Mouse (Mus musculus) bone marrow, adult 2 months (tissue): ENCODE data around the gene Gpr146.

ENCODE experiments used
- CTCF ChIP-seq: fragments of 200-500 bp; IDR thresholded peaks from 2 replicates; pipeline ENCODE4 v1.5.1; 2011; ENCODE audit warnings: low read length, control low read depth; ENCODE audit not compliant: control insufficient read depth, insufficient read depth
- POLR2A ChIP-seq: fragments of 200-500 bp; IDR thresholded peaks from 2 replicates; pipeline ENCODE4 v1.6.1; 2011; ENCODE audit warnings: low read depth, mild to moderate bottlenecking, control low read depth, low read length, borderline replicate concordance; ENCODE audit not compliant: control insufficient read depth

DNA sequence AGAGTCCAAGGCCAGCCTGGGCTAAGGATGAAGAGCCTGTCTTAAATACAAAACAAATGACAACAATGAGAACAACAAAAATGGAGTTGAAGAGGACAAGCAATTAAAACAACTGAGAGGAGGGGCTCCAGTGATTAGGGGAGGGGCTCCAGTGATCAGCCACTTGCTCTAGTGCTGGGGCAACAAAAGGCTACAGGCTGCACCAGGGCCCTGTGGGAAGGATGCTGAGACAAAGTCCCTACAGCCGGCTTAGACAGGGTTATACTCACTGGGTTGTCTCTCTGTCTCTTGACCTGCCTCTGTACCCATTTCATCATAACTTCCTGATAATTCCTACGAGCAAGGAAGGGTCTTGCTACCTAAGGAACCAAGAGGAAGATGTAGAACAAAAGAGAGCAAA lies 40.6 kb downstream of the Gpr146 start:
- TF ChIP-seq CTCF (no peak), POLR2A (no peak)
